10 mouse cellular contexts compared by ENCODE assay signal in the genomic region with DNA sequence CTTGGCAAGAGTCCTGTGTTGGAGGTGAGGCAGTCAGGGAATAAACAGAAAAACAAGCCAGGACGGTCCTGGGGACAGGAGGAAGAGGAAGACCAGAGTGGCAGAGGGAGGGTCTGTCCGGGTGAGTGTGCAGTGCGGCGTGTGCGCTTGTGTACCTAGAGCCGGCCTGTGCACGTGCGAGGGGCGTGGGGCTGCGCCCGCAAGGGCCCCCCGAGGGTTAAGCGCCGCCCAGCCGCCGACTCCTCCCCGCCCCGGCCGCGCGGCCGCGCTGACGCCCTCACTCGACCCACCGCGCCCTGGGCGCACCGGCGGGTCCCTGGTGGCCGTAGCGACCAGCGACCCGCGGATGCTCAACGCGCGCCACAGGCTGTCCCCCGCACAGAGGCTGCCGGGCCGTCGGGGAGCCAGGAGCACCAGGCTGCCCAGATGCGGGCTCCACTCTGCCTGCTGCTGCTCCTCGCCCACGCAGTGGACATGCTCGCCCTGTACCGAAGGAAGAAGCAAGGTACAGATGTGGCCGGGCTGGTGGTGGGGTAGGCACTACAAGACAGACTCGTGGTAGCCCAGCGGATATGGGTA. TPM values are rescaled to one million over a fixed set of nuclear protein-coding genes. Genes with fewer than 3 reads are reported as not detected.
A peak's percentile ranks its signal among the peaks of the same experiment; 100 is the strongest.
DNase-seq lines count a peak whose midpoint lies in the region; ATAC-seq and TF ChIP-seq lines count a peak whose summit lies in the region.
"Had no signal": no experiment of that assay in that cellular context is flagged by ENCODE, and none has a peak within 500 bp of the region (broad histone marks: within the 10 kb centered on the region; RNA-seq: fewer than 3 reads in every experiment).

A gene (plus strand): TSS at position 280 of the 579 bp plus-strand sequence.

- no peaks in the 10 kb centered on the region for H3K9me3 ChIP-seq in heart, embryonic 15.5 days (replicated peaks)
- no peaks in the 10 kb centered on the region for H3K9me3 ChIP-seq in embryonic facial prominence, embryonic 10.5 days
- no peaks in the 10 kb centered on the region for H3K9me3 ChIP-seq in intestine, postnatal 0 days (ENCODE audit: control insufficient read depth)
- H3K9me3 ChIP-seq in neural tube, embryonic 13.5 days, result no peaks in the 10 kb centered on the region

- intact Hi-C loops in left cerebral cortex, postnatal 14 days (cut with DNase I), result no loop called here

- H3K27me3 ChIP-seq in heart, embryonic 15.5 days, result peaks cover 54% of the 10 kb centered on the region
- peaks cover 61% of the 10 kb centered on the region for H3K27me3 ChIP-seq in embryonic facial prominence, embryonic 10.5 days (replicated peaks; ENCODE audit: low read depth, poor library complexity, severe bottlenecking)
- peaks cover 23% of the 10 kb centered on the region for H3K27me3 ChIP-seq in intestine, postnatal 0 days (replicated peaks; ENCODE audit: control insufficient read depth, insufficient read depth, low read length)
- H3K27me3 ChIP-seq in neural tube, embryonic 13.5 days, result peaks cover 42% of the 10 kb centered on the region

- peak within 1 kb of the TSS; percentile 46 for H3K4me3 ChIP-seq in heart, embryonic 15.5 days
- H3K4me3 ChIP-seq in embryonic facial prominence, embryonic 10.5 days, result peak within 1 kb of the TSS; percentile 60
- peak within 1 kb of the TSS; percentile 36 for H3K4me3 ChIP-seq in intestine, postnatal 0 days (ENCODE audit: low read depth, low read length)
- peak within 1 kb of the TSS; percentile 36 for H3K4me3 ChIP-seq in neural tube, embryonic 13.5 days

- DNase-seq in heart, adult 11 months, result no peak
- peak; percentile 60 for DNase-seq in embryonic facial prominence, embryonic 10.5 days (ENCODE audit: low spot score)
- no peak for DNase-seq in left cerebral cortex, postnatal 14 days (ENCODE audit: low spot score in 2 of 2)
- DNase-seq in ovary, postnatal 36 days (ENCODE audit: low spot score), result no peak
- no peak for DNase-seq in cerebellum, adult 9-11 months
- DNase-seq: heart, postnatal 14 days had no signal

- H3K4me1 ChIP-seq in heart, embryonic 15.5 days (replicated peaks), result peaks cover 9% of the 10 kb centered on the region
- H3K4me1 ChIP-seq in embryonic facial prominence, embryonic 10.5 days, result peaks cover 24% of the 10 kb centered on the region
- H3K4me1 ChIP-seq in intestine, postnatal 0 days (replicated peaks; ENCODE audit: control insufficient read depth, insufficient read depth, low read length), result no peaks in the 10 kb centered on the region
- H3K4me1 ChIP-seq in neural tube, embryonic 13.5 days (replicated peaks), result peaks cover 9% of the 10 kb centered on the region

- no peak for ATAC-seq in heart, embryonic 15.5 days (replicated peaks; ENCODE audit: insufficient number of reproducible peaks, insufficient read depth, low FRiP score, low read depth)
- 0 out of 2 replicates have a peak, but pooled peaks have one; percentile 25 for ATAC-seq in intestine, postnatal 0 days
- ATAC-seq in neural tube, embryonic 13.5 days (ENCODE audit: low read depth), result peak; percentile 61; the same call in 1 of the 2 replicates

- 1% methylated on average over 50 of the region's 50 CpGs for WGBS in heart, embryonic 15.5 days
- 2% methylated on average over 50 of the region's 50 CpGs for WGBS in embryonic facial prominence, embryonic 10.5 days
- WGBS in intestine, postnatal 0 days, result 2% methylated on average over 33 of the region's 50 CpGs
- WGBS in neural tube, embryonic 13.5 days, result 1% methylated on average over 50 of the region's 50 CpGs

- TF ChIP-seq CTCF in intestine, postnatal 0 days (IDR thresholded peaks at IDR 0.05; ENCODE audit: low read depth), result no peak

- H3K36me3 ChIP-seq in heart, embryonic 15.5 days, result no peaks in the 10 kb centered on the region
- H3K36me3 ChIP-seq in embryonic facial prominence, embryonic 10.5 days (replicated peaks), result no peaks in the 10 kb centered on the region
- H3K36me3 ChIP-seq in intestine, postnatal 0 days (ENCODE audit: control insufficient read depth, insufficient read depth), result no peaks in the 10 kb centered on the region
- H3K36me3 ChIP-seq in neural tube, embryonic 13.5 days, result no peaks in the 10 kb centered on the region

- H3K9ac ChIP-seq in heart, embryonic 15.5 days, result no peak within 1 kb of the TSS
- H3K9ac ChIP-seq in intestine, postnatal 0 days (ENCODE audit: low read depth, low read length), result no peak within 1 kb of the TSS
- H3K9ac ChIP-seq in neural tube, embryonic 13.5 days, result peak within 1 kb of the TSS; percentile 54

- H3K4me2 ChIP-seq in heart, embryonic 15.5 days, result peak within 1 kb of the TSS; percentile 73
- peak within 1 kb of the TSS; percentile 69 for H3K4me2 ChIP-seq in intestine, postnatal 0 days (replicated peaks; ENCODE audit: low read depth)
- H3K4me2 ChIP-seq in neural tube, embryonic 13.5 days, result peak within 1 kb of the TSS; percentile 63

- no peak within 1 kb of the TSS for H3K27ac ChIP-seq in heart, embryonic 15.5 days
- peak within 1 kb of the TSS; percentile 49 for H3K27ac ChIP-seq in embryonic facial prominence, embryonic 10.5 days (replicated peaks)
- H3K27ac ChIP-seq in intestine, postnatal 0 days (ENCODE audit: low read depth, low read length), result no peak within 1 kb of the TSS
- no peak within 1 kb of the TSS for H3K27ac ChIP-seq in neural tube, embryonic 13.5 days (replicated peaks)

RNA-seq across cellular contexts. Expression of the gene that starts here (rescaled TPM):
- 0.15 TPM in 1 of 2 replicates, not detected in the other for polyA plus RNA-seq in heart, embryonic 15.5 days (2015; fragmentation: Nextera tagmentation; extraction: Ambion mirVana)
- polyA plus RNA-seq in embryonic facial prominence, embryonic 10.5 days (2016; fragmentation: Nextera tagmentation; extraction: Ambion mirVana), result 0.67 and 0.85 TPM in 2 replicates
- polyA plus RNA-seq in intestine, postnatal 0 days (2015; fragmentation: Nextera tagmentation; extraction: Ambion mirVana), result not detected in 2 replicates
- 0.40 and 0.67 TPM in 2 replicates for polyA plus RNA-seq in neural tube, embryonic 13.5 days (2015; fragmentation: Nextera tagmentation; extraction: Ambion mirVana)
- under 1 TPM in 1 of 2 experiments, not detected in 1; 0.13 TPM for total RNA-seq in left cerebral cortex, postnatal 14 days (2021)
- total RNA-seq: heart, postnatal 14 days; MEL had no signal

Comparison
In these comparisons a context has a peak if more than half of its experiments do, and no peak if none do; other contexts are left out.
1. Peak in DNase-seq, H3K4me3 ChIP-seq and H3K27ac ChIP-seq in embryonic facial prominence, embryonic 10.5 days; RNA of the gene not detected or under 1 TPM.
2. Peak in ATAC-seq, H3K4me3 ChIP-seq and H3K4me2 ChIP-seq in intestine, postnatal 0 days; RNA of the gene not detected or under 1 TPM.
3. Peak in ATAC-seq, H3K4me3 ChIP-seq, H3K9ac ChIP-seq and H3K4me2 ChIP-seq in neural tube, embryonic 13.5 days; RNA of the gene not detected or under 1 TPM.